Mouse (Mus musculus) bone marrow, adult 2 months (tissue): ENCODE measurements around the gene B3gnt8.

Experiments
- CTCF ChIP-seq: fragments of 200-500 bp; IDR thresholded peaks from 2 replicates; pipeline ENCODE4 v1.5.1; 2011; ENCODE audit warnings: low read length, control low read depth; ENCODE audit not compliant: control insufficient read depth, insufficient read depth
- POLR2A ChIP-seq: fragments of 200-500 bp; IDR thresholded peaks from 2 replicates; pipeline ENCODE4 v1.6.1; 2011; ENCODE audit warnings: low read depth, mild to moderate bottlenecking, control low read depth, low read length, borderline replicate concordance; ENCODE audit not compliant: control insufficient read depth

DNA sequence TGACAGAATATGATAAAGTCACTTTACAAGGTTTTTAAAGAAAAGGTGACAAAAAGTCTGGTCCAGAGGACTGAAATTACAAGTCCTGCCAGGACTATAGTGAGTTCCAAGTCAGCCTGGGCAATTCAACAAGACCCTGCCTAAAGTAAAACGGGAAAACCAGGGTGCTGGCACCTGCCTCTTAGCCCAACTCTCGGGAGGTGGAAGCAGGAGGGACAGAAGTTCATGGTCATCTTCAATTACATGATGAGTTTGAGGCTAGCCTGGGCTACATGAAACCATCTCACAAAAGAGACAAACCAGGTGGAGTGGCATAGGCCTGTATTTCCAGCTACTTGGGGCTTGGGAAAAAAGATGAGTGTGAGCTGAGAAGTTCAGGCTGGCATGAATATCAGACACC is 45.2 kb downstream of the B3gnt8 start:
- TF ChIP-seq CTCF (no peak), POLR2A (no peak)
